Comparison of ENCODE assay signal across 8 mouse cellular contexts in genomic region chr15:102103371-102103946, GRCm38 (mm10). TPM values are rescaled to one million over a fixed set of nuclear protein-coding genes. Genes with fewer than 3 reads are reported as not detected.
DNase-seq lines count a peak whose midpoint lies in the region; ATAC-seq lines count a peak whose summit lies in the region.

No protein-coding gene starts in this region.

- ATAC-seq in forebrain, embryonic 12.5 days (ENCODE audit: low FRiP score), result no peak
- ATAC-seq in hindbrain, embryonic 14.5 days (ENCODE audit: low FRiP score), result no peak
- ATAC-seq in liver, embryonic 16.5 days (ENCODE audit: low read depth), result no peak

- H3K27ac ChIP-seq in forebrain, embryonic 12.5 days, result no peak overlapping the region
- peak overlapping the region; percentile 61 for H3K27ac ChIP-seq in hindbrain, embryonic 14.5 days
- peak overlapping the region; percentile 57 for H3K27ac ChIP-seq in liver, embryonic 16.5 days (ENCODE audit: low read length)

- 7% methylated on average over 14 of the region's 14 CpGs for WGBS in forebrain, embryonic 12.5 days
- WGBS in hindbrain, embryonic 14.5 days, result 6% methylated on average over 14 of the region's 14 CpGs
- WGBS in liver, embryonic 16.5 days (ENCODE audit: insufficient replicate concordance), result 24% methylated on average over 14 of the region's 14 CpGs

- peaks cover 62% of the 10 kb centered on the region for H3K4me1 ChIP-seq in forebrain, embryonic 12.5 days
- peaks cover 53% of the 10 kb centered on the region for H3K4me1 ChIP-seq in hindbrain, embryonic 14.5 days (replicated peaks; ENCODE audit: control insufficient read depth, insufficient read depth, low read length)
- H3K4me1 ChIP-seq in liver, embryonic 16.5 days (ENCODE audit: control insufficient read depth, low read depth, low read length), result peaks cover 47% of the 10 kb centered on the region

- H3K27me3 ChIP-seq in forebrain, embryonic 12.5 days, result peaks cover 83% of the 10 kb centered on the region
- peaks cover 34% of the 10 kb centered on the region for H3K27me3 ChIP-seq in hindbrain, embryonic 14.5 days (ENCODE audit: control insufficient read depth, insufficient read depth, low read length)
- H3K27me3 ChIP-seq in liver, embryonic 16.5 days (ENCODE audit: control insufficient read depth, insufficient read depth, low read depth, low read length), result peaks cover 30% of the 10 kb centered on the region

- intact Hi-C loops in heart, postnatal 25 days (cut with DNase I), result loop anchor here (10.0 kb wide), 1 partner anchor 301 kb away; the partner anchor contains the start of gene Sp1

- 0 out of 2 replicates have a peak, but pooled peaks cover 2% of the 10 kb centered on the region for H3K36me3 ChIP-seq in forebrain, embryonic 12.5 days (replicated peaks)
- H3K36me3 ChIP-seq in hindbrain, embryonic 14.5 days (replicated peaks; ENCODE audit: control insufficient read depth, insufficient read depth), result no peaks in the 10 kb centered on the region
- no peaks in the 10 kb centered on the region for H3K36me3 ChIP-seq in liver, embryonic 16.5 days (ENCODE audit: control insufficient read depth, insufficient read depth)

- peak overlapping the region; percentile 3 for H3K4me3 ChIP-seq in forebrain, embryonic 12.5 days (replicated peaks)
- H3K4me3 ChIP-seq in hindbrain, embryonic 14.5 days (replicated peaks; ENCODE audit: low read length), result peak overlapping the region; percentile 16
- peak overlapping the region; percentile 23 for H3K4me3 ChIP-seq in liver, embryonic 16.5 days (ENCODE audit: low read depth, low read length)

- DNase-seq in heart, adult 11 months, result peak; percentile 99
- no peak for DNase-seq in heart, postnatal 25 days (ENCODE audit: low spot score)
- DNase-seq in hindbrain, embryonic 14.5 days (ENCODE audit: low spot score), result no peak
- peak; percentile 89 for DNase-seq in retina, postnatal 1 day
- DNase-seq in B cell, adult 2 months, result no peak
- no peak for DNase-seq in spleen, adult 18-20 months

- H3K4me2 ChIP-seq in forebrain, embryonic 12.5 days, result peak overlapping the region; percentile 13
- H3K4me2 ChIP-seq in hindbrain, embryonic 14.5 days (replicated peaks), result peak overlapping the region; percentile 75
- peak overlapping the region; percentile 24 for H3K4me2 ChIP-seq in liver, embryonic 16.5 days (ENCODE audit: low read depth, low read length)

- H3K9me3 ChIP-seq in forebrain, embryonic 12.5 days, result no peaks in the 10 kb centered on the region
- no peaks in the 10 kb centered on the region for H3K9me3 ChIP-seq in hindbrain, embryonic 14.5 days (ENCODE audit: control insufficient read depth, low read length)
- no peaks in the 10 kb centered on the region for H3K9me3 ChIP-seq in liver, embryonic 16.5 days (replicated peaks; ENCODE audit: control insufficient read depth, low read length)

- H3K9ac ChIP-seq in forebrain, embryonic 12.5 days, result no peak overlapping the region
- peak overlapping the region; percentile 32; the same call in 1 of the 2 replicates for H3K9ac ChIP-seq in hindbrain, embryonic 14.5 days
- H3K9ac ChIP-seq in liver, embryonic 16.5 days (ENCODE audit: low read depth, low read length), result peak overlapping the region; percentile 22; the same call in 1 of the 2 replicates

RNA-seq across cellular contexts. Expression of gene Tns2, which starts 3.2 kb away (rescaled TPM):
- total RNA-seq in heart, postnatal 25 days (2021), result 100 to 1,000 TPM in 1 of 2 experiments, 10 to 100 TPM in 1; 98.6 to 118 TPM
- 7.9 and 8.2 TPM in 2 replicates for polyA plus RNA-seq in forebrain, embryonic 12.5 days (2016; fragmentation: Nextera tagmentation; extraction: Ambion mirVana)
- 9.9 and 10.4 TPM in 2 replicates for polyA plus RNA-seq in hindbrain, embryonic 14.5 days (2014; fragmentation: Nextera tagmentation; extraction: Ambion mirVana)
- polyA plus RNA-seq in liver, embryonic 16.5 days (2015; fragmentation: Nextera tagmentation; extraction: Ambion mirVana), result 6.2 and 6.8 TPM in 2 replicates

RNA-seq across cellular contexts. Expression of gene Eif4b, which starts 29.9 kb away (rescaled TPM):
- total RNA-seq in heart, postnatal 25 days (2021), result 100 to 1,000 TPM; 131 to 144 TPM
- 109 TPM in 2 replicates for polyA plus RNA-seq in forebrain, embryonic 12.5 days (2016; fragmentation: Nextera tagmentation; extraction: Ambion mirVana)
- polyA plus RNA-seq in hindbrain, embryonic 14.5 days (2014; fragmentation: Nextera tagmentation; extraction: Ambion mirVana), result 83.6 and 93.2 TPM in 2 replicates
- polyA plus RNA-seq in liver, embryonic 16.5 days (2015; fragmentation: Nextera tagmentation; extraction: Ambion mirVana), result 42.7 and 43.6 TPM in 2 replicates

RNA-seq across cellular contexts. Expression of gene Spryd3, which starts 32.6 kb away (rescaled TPM):
- 10 to 100 TPM; 13.2 to 15.1 TPM for total RNA-seq in heart, postnatal 25 days (2021)
- polyA plus RNA-seq in forebrain, embryonic 12.5 days (2016; fragmentation: Nextera tagmentation; extraction: Ambion mirVana), result 19.1 and 19.6 TPM in 2 replicates
- polyA plus RNA-seq in hindbrain, embryonic 14.5 days (2014; fragmentation: Nextera tagmentation; extraction: Ambion mirVana), result 54.8 and 62.4 TPM in 2 replicates
- 13.0 and 14.3 TPM in 2 replicates for polyA plus RNA-seq in liver, embryonic 16.5 days (2015; fragmentation: Nextera tagmentation; extraction: Ambion mirVana)

RNA-seq across cellular contexts. Expression of gene Igfbp6, which starts 40.7 kb away (rescaled TPM):
- total RNA-seq in heart, postnatal 25 days (2021), result 10 to 100 TPM; 38.3 to 43.6 TPM
- polyA plus RNA-seq in forebrain, embryonic 12.5 days (2016; fragmentation: Nextera tagmentation; extraction: Ambion mirVana), result 0.24 and 0.79 TPM in 2 replicates
- 1.8 and 1.9 TPM in 2 replicates for polyA plus RNA-seq in hindbrain, embryonic 14.5 days (2014; fragmentation: Nextera tagmentation; extraction: Ambion mirVana)
- 1.5 and 2.4 TPM in 2 replicates for polyA plus RNA-seq in liver, embryonic 16.5 days (2015; fragmentation: Nextera tagmentation; extraction: Ambion mirVana)

RNA-seq across cellular contexts. Expression of gene Soat2, which starts 46.9 kb away (rescaled TPM):
- under 1 TPM in 1 of 2 experiments, not detected in 1; 0.11 TPM for total RNA-seq in heart, postnatal 25 days (2021)
- polyA plus RNA-seq in forebrain, embryonic 12.5 days (2016; fragmentation: Nextera tagmentation; extraction: Ambion mirVana), result 0.08 TPM in 1 of 2 replicates, not detected in the other
- polyA plus RNA-seq in hindbrain, embryonic 14.5 days (2014; fragmentation: Nextera tagmentation; extraction: Ambion mirVana), result 0.13 TPM in 1 of 2 replicates, not detected in the other
- polyA plus RNA-seq in liver, embryonic 16.5 days (2015; fragmentation: Nextera tagmentation; extraction: Ambion mirVana), result 33.6 and 34.4 TPM in 2 replicates

Comparison
In these comparisons a context has a peak if more than half of its experiments do, and no peak if none do; other contexts are left out.
1. DNase-seq: peak in heart, adult 11 months (single experiment) and retina, postnatal 1 day (single experiment); none in heart, postnatal 25 days (single experiment), hindbrain, embryonic 14.5 days (single experiment), B cell, adult 2 months (0 of 2) and spleen, adult 18-20 months (0 of 2).
2. H3K4me2 ChIP-seq: peak in every context shown above with its lines; median percentile 75 in hindbrain, embryonic 14.5 days; 24 in liver, embryonic 16.5 days; 13 in forebrain, embryonic 12.5 days.
3. Peak in every context shown above with its lines, with median percentiles within 50 percentile points of each other: H3K4me3 ChIP-seq.